Mouse (Mus musculus) lung, adult 18-20 months (tissue): ENCODE measurements around the gene Smyd3.

Experiments used
- DNase-seq, 2 experiments: peaks; one replicate each; pipeline ENCODE4 v3.0.0; 2022; ENCODE audit warnings: mixed read lengths in 2 of 2

Gene Smyd3

DNA sequence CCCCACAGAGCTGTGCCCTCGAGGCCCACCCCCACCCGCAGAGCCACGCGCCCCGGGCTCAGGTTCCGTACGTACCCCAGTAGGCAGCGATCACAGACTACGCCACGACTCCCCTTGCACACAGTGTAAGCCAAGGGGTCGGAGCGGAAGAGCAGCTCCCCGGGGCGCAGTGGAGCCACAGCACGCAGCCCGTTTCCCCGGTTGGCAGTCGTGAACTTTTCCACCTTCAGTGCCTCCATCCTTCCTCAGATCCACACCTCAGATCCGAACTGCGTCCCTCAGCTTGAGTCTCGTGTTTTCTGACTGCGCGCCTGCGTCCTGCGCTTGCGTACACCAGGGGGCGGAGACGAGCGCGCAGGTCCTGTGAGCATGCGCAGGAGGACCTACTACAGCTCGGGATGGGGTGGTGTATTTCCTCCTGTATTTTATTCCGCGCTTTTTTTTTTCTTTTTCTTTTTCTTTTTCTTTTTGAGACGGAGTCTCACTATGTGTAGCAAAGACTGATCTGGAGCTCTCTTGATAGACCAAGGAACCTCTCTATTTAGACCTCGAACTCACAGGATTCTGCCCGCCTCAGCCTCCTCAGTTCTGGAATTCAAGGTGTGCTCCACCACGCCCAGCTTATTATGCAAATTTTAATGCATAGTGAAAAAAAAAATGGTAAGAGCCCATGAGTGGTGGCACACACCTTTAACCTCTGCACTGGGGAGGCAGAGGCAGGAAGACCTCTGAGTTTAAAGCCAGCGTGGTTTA is at the start of gene Smyd3:
Smyd3 (minus strand) TSS at position 329 of the 753 bp plus-strand sequence.
- peak; percentile 82 to 86 for DNase-seq

GRCm38 (mm10) chr1:179567558-179567957 is 49.7 kb upstream of the Smyd3 start:
- no peak for DNase-seq

GRCm38 (mm10) chr1:179563926-179564325 is 46.1 kb upstream of the Smyd3 start:
- DNase-seq: peak in 1 of 2 experiments; percentile 51

DNA sequence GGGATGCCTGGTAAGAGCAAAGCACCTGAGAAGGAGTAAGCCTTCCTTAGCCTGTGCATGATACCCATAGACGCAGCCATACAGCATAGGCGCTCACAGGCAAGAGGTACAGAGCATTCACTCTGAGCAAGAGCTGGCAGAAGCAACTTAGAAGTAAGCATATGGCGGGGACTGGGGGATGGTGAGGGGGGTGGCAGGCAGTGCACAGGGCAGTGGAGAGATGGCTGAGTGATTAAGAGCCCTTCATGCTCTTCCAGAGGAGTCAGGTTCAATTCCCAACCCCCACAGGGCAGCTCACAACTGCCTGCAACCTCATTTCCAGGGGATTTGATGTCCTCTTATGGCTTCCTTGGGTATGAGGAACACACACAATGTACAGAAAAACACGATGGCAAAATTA is 45.4 kb upstream of the Smyd3 start:
- DNase-seq: no peak

DNA sequence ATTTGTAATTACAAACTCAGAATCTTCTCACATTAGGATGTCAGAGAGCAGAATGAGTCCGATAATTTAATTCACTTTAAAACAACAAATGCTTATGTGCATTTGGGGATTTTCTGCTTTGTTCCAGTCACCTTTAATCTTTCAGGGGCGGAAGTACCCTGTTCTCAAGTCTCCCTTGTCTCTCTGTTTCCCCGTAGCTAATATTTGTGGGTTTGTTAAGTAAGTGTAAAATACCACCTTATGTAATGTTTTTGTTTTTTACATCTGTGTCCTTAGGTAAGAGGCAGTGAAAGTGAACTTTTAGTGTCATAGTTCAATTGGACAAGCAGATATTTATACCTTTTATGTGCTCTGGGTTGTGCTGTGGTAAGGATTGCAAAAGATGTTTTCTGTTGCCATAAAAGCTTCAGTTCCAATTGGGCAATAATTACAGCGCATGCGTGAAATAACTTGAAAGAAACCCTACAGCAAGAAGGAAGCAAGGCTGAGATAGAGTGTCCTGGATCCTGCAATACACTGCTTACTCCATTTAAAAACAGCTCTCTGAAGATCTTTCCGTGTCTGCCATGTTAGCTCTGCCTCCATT is 43.1 kb upstream of the Smyd3 start:
- DNase-seq: peak in 1 of 2 experiments; percentile 44

- no peak for DNase-seq
Measured at GRCm38 (mm10) chr1:179559446-179560194, 41.8 kb upstream of the Smyd3 start.

GRCm38 (mm10) chr1:179556921-179557320 is 39.1 kb upstream of the Smyd3 start:
- DNase-seq: no peak

GRCm38 (mm10) chr1:179553949-179554347 is 36.1 kb upstream of the Smyd3 start:
- DNase-seq: no peak

- DNase-seq: no peak
Measured at GRCm38 (mm10) chr1:179553197-179553948, 35.5 kb upstream of the Smyd3 start.

DNA sequence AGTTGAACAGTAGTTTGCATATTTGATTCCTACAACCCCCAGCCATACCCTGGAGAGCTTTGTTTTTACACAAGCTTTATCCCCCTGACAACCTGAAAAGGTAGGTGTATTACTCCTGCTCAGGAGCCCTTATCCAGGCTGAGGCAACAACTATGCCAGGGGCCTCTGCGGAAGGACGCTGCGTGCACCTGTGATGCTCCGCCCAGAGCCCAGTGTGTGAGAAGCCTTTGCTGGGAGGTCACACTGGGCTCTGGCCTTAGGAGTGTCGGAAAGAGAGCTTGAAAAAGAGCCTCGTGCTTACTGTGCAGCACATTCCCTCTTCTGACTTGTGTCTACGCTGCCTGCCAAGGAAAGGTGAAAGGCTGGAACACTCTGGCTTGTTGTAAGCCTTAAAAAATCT is 34.9 kb upstream of the Smyd3 start:
- DNase-seq: peak; percentile 54 to 73

DNA sequence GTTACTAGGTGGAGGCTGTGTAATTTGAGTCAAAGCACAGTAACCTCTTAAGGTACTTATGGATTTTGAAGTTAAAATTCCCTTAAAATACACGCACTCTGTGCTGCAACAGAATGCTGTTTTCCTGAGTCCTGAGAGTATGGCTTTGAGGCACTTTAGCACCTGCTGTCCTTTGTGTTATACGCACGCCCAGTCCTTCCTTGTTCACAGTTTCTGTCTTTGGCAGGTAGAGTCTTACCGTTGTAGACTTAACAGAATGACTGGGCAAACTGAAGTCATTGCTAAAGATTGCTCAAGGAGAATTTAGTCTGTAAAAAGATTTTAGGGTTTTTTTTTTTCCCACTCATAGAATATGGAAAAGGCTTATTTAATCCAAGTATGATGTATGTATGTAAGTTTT is 34.1 kb upstream of the Smyd3 start:
- DNase-seq: no peak

- no peak for DNase-seq
Measured at GRCm38 (mm10) chr1:179551336-179551735, 33.5 kb upstream of the Smyd3 start.

- no peak for DNase-seq
Measured at GRCm38 (mm10) chr1:179548996-179549752, 31.3 kb upstream of the Smyd3 start.

DNA sequence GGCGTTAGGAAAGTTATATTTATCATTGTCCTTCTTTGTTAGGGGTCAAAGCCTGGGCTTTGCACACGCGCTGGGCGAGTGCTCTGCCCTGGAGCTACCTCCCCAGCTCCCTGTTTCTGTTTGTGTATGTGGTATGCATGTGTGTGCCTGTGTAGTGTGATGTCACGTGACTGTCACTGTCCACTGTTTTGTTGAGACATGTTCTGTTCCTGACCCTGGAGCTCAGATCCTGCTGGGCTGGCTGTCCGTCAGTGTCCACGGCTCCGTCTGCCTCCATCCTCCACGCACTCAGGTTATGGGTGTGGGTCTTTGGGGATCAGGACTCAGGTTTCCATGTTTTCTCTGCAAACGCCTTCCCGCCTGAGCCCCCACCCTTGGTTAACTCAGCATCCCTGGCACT is 30.4 kb upstream of the Smyd3 start:
- no peak for DNase-seq

DNA sequence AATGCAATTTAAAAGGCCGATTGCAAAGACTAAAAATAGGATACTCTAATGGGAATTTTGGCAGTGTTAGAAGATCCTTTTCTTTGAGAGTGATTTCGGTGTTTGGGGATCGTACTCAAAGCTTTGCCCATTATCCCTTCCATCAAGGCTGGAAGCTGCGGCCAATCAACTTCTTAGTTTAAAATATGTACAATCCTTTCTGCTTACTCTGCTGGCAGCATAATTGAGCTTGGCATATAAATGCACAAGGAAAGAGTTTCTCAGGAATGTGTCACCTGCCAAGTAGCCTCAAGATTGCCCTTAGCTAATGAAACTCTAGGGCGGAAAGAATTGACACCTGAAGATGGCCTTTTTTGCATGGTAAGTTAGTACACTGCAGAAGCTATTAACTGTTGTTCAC is 29.3 kb upstream of the Smyd3 start:
- DNase-seq: no peak

DNA sequence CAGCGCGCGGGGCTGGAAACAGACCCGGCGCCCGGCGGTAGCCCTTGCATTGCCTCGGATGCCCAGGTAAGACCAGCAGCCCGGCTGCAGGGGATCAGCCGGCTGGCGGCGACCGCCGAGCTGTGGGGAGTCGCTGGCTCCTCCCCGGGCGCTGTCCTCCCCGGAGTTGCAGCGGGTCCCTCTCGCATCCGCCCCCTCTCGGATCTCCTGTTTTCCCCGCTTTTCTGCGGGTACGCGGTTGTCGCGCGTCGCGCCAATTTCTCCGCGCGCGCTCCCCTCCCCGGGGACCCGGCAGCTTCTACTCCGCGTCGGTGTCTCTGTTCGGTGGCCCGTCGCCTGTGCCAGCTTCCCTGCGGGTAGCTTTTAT is 28.7 kb upstream of the Smyd3 start:
- no peak for DNase-seq

DNA sequence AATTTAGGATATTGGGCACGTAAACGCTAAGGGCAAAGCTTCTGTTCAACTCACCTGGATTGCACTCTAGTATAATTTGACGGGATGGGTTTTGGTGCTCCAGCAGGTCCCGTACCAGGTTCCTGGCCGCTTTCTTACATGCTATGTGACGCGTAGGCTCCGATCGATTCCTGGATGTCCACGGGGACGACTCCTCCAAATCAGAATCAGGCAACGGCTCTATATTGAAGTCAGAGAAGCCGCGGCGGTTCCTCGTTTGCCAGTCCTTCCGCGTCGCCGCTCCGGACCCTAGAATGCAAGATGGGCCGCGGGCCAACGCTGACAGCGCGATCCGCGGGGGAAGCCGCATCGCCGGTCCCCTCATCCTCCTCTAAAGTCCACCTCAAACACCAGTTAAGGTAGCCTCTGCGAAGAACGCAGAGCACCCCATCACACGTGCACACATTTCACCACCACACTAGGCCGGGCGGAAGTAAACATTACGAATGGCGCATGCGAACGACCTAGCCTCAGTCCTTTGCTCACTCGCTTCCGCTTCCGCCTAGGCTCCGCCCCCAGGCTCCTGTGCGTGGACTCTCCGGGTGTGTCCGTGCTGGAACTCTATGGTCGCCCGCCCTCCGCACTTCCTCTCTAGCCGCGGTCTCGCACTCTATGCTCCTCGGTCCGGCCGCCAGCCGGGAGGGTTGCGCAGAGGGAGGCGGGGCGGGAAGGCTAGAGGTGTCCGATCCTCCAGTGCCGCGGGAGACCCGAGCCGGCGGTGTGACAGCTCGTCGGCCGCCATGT is 28.1 kb upstream of the Smyd3 start, which contains the start of the genes Tfb2m and Cnst:
Tfb2m (minus strand) TSS at position 500 of the 783 bp plus-strand sequence.
Cnst (plus strand) TSS at position 603 of the 783 bp plus-strand sequence.
- DNase-seq: peak; percentile 99

DNA sequence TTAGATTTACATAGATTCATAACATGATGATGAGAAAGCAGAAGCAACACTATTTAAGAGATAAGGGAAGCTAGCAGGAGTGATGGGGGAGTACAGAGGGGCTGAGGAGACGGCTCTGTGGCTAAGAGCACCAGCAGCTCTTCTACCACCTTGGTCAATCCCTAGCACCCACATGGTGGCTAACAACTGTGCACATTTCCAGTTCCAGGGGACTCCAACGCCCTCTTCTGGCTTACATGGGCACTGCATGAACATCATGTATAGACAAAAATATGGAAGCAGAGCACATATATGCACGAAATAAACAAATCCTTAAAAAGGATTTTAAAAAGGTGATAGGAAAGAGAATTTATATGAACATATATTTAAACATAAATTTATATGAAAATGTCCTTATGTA is 23.7 kb upstream of the Smyd3 start:
- no peak for DNase-seq

DNA sequence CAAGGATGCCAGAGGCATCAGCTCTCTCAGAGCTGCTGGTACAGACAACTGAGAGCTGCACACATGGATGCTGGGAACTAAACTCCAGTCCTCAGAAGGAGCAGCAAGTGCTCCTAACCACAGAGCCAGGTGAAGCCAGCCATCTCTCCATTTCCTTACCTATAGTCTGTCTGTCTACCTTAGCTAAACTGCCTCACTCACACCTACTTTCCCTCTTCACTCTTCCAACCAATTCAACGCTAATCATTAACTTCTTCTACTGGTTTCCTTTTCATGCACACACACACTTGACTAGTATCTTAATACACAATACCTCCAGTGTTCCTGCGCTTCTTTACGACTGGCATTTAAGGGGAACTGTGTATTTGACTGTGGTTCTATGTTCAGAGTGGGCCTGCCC is 22.0 kb upstream of the Smyd3 start:
- DNase-seq: no peak

- DNase-seq: no peak
Measured at GRCm38 (mm10) chr1:179539054-179539453, 21.2 kb upstream of the Smyd3 start.

- no peak for DNase-seq
Measured at GRCm38 (mm10) chr1:179519901-179520300, 2.1 kb upstream of the Smyd3 start.
